Mouse (Mus musculus) hindbrain, embryonic 16.5 days (tissue): ENCODE measurements at regions not wholly inside any gene's neighbourhood (a gene's known extent, or its start where the extent isn't known, plus 50 kb on each side); places are given as distances from the start of the nearest gene placed in this dataset.

Experiments used
- ATAC-seq: fragments of 200-750 bp; cut with Nextera tagmentation; 2 replicates; pipeline ENCODE4 v1.8.0; 2017; ENCODE audit warnings: moderate TSS enrichment, moderate library complexity
- H3K27ac ChIP-seq: fragments of 300-500 bp; sonication (generic); 2 replicates; pipeline ENCODE4 v1.5.1; 2014; ENCODE audit warnings: low read depth, mild to moderate bottlenecking, control low read depth, low read length, moderate library complexity
- H3K27me3 ChIP-seq: fragments of 300-500 bp; sonication (generic); replicated peaks from 2 replicates; pipeline ENCODE4 v1.6.1; 2014; ENCODE audit warnings: low read length; ENCODE audit not compliant: control insufficient read depth, insufficient read depth
- H3K36me3 ChIP-seq: fragments of 300-500 bp; sonication (generic); 2 replicates; pipeline ENCODE4 v1.6.1; 2014; ENCODE audit warnings: mild to moderate bottlenecking, low read length, moderate library complexity, mixed read lengths; ENCODE audit not compliant: control insufficient read depth, insufficient read depth
- H3K4me1 ChIP-seq: fragments of 300-500 bp; sonication (generic); 2 replicates; pipeline ENCODE4 v1.6.1; 2014; ENCODE audit warnings: low read depth, low read length; ENCODE audit not compliant: control insufficient read depth, insufficient read depth
- H3K4me2 ChIP-seq: fragments of 300-500 bp; sonication (generic); 2 replicates; pipeline ENCODE4 v1.6.1; 2014; ENCODE audit warnings: mild to moderate bottlenecking, low read length, control low read depth, moderate library complexity
- H3K4me3 ChIP-seq: fragments of 300-500 bp; sonication (generic); 2 replicates; pipeline ENCODE4 v1.5.1; 2014; ENCODE audit warnings: mild to moderate bottlenecking, low read length, control low read depth, moderate library complexity
- H3K9ac ChIP-seq: fragments of 300-500 bp; sonication (generic); 2 replicates; pipeline ENCODE4 v1.6.1; 2014; ENCODE audit warnings: low read depth, mild to moderate bottlenecking, control low read depth, low read length, moderate library complexity
- H3K9me3 ChIP-seq: fragments of 300-500 bp; sonication (generic); 2 replicates; pipeline ENCODE4 v1.6.1; 2014; ENCODE audit warnings: mild to moderate bottlenecking, low read length, moderate library complexity; ENCODE audit not compliant: control insufficient read depth
- WGBS: fragments of 180-500 bp; shearing (Covaris S2); extraction: QIAGEN DNeasy Blood & Tissue Kit; methylation state at CpG from one replicate; pipeline ENCODE4 v1.1.7; 2014; 5-methylcytosine and 5-hydroxymethylcytosine counted together

- Histone ChIP-seq H3K4me1 (no peaks in the 10 kb centered on the region), H3K27ac (no peak overlapping the region), H3K9me3 (no peaks in the 10 kb centered on the region), H3K36me3 (no peaks in the 10 kb centered on the region), H3K4me3 (no peak overlapping the region), H3K27me3 (no peaks in the 10 kb centered on the region), H3K9ac (no peak overlapping the region), H3K4me2 (no peak overlapping the region)
- no peak for ATAC-seq
- WGBS: 61% methylated on average over 2 of the region's 2 CpGs
These were observed 1241.5 kb downstream of the Hace1 start for GRCm38 (mm10) chr10:46819133-46819532.

DNA sequence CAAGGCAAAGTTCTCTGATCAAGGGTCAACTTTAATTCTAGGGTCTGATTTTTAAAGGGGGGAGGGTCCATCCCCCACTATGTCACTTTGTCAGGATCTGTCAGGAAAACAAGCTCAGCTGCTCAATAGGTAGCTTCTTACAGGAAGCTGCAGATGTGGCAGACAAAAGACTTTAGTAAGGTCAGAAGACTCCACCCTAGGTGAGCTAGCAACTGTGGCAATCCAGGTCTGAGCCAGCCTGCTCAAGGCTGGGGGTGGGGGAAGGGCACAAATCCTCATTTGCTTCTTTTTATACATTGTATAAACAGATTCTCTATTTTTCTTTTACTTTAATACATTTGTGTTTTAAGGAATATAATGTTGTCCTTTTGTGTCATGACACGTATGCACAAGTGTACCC, 1242.3 kb downstream of the Hace1 start:
- Histone ChIP-seq H3K9me3 (no peaks in the 10 kb centered on the region), H3K9ac (no peak overlapping the region), H3K36me3 (no peaks in the 10 kb centered on the region), H3K4me2 (no peak overlapping the region), H3K27me3 (no peaks in the 10 kb centered on the region), H3K4me3 (no peak overlapping the region), H3K4me1 (no peaks in the 10 kb centered on the region), H3K27ac (no peak overlapping the region)
- WGBS: 100% methylated on average over 1 of the region's 1 CpGs
- no peak for ATAC-seq

GRCm38 (mm10) chr10:46823837-46824236, 1246.2 kb downstream of the Hace1 start:
- no peaks in the 10 kb centered on the region for H3K27me3 ChIP-seq
- no peaks in the 10 kb centered on the region for H3K36me3 ChIP-seq
- no peaks in the 10 kb centered on the region for H3K9me3 ChIP-seq
- ATAC-seq: peak; percentile 59; the same call in 1 of the 2 replicates
- H3K4me3 ChIP-seq: no peak overlapping the region
- H3K4me2 ChIP-seq: no peak overlapping the region
- peaks cover 5% of the 10 kb centered on the region; the same call in 1 of the 2 replicates for H3K4me1 ChIP-seq
- no peak overlapping the region for H3K9ac ChIP-seq
- H3K27ac ChIP-seq: no peak overlapping the region
- WGBS: 39% methylated on average over 1 of the region's 1 CpGs

- Histone ChIP-seq H3K9ac (no peak overlapping the region), H3K9me3 (no peaks in the 10 kb centered on the region), H3K36me3 (no peaks in the 10 kb centered on the region), H3K27me3 (no peaks in the 10 kb centered on the region), H3K4me1 (peaks cover 5% of the 10 kb centered on the region; the same call in 1 of the 2 replicates), H3K4me2 (no peak overlapping the region), H3K4me3 (no peak overlapping the region), H3K27ac (no peak overlapping the region)
- 15% methylated on average over 3 of the region's 3 CpGs for WGBS
- ATAC-seq: no peak
These were observed 1248.4 kb downstream of the Hace1 start for GRCm38 (mm10) chr10:46826012-46826411.

DNA sequence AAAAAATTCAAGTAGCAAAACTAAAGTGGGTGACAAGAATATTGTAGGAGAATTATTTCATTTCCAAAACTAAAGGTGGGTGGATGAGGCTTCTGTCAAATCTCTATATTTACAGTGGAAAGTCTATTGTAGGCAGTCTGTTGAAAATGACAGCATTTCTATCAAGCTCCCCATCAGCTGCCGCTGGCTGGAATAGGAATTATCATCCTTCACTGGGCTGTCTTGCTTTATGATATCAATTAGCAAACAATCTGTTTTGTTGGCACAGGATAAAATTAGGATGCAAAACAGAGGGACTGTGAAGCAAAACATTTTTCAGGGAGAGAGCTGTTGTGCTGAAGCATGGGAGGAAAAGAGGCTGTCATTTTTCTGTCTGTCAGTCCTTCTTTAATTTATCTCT, 1249.0 kb downstream of the Hace1 start:
- H3K9me3 ChIP-seq: no peaks in the 10 kb centered on the region
- H3K9ac ChIP-seq: no peak overlapping the region
- ATAC-seq: peak; percentile 76
- H3K36me3 ChIP-seq: no peaks in the 10 kb centered on the region
- H3K4me1 ChIP-seq: peaks cover 5% of the 10 kb centered on the region; the same call in 1 of the 2 replicates
- H3K27me3 ChIP-seq: no peaks in the 10 kb centered on the region
- H3K4me2 ChIP-seq: no peak overlapping the region
- no peak overlapping the region for H3K4me3 ChIP-seq
- 17% methylated on average over 1 of the region's 1 CpGs for WGBS
- no peak overlapping the region for H3K27ac ChIP-seq

DNA sequence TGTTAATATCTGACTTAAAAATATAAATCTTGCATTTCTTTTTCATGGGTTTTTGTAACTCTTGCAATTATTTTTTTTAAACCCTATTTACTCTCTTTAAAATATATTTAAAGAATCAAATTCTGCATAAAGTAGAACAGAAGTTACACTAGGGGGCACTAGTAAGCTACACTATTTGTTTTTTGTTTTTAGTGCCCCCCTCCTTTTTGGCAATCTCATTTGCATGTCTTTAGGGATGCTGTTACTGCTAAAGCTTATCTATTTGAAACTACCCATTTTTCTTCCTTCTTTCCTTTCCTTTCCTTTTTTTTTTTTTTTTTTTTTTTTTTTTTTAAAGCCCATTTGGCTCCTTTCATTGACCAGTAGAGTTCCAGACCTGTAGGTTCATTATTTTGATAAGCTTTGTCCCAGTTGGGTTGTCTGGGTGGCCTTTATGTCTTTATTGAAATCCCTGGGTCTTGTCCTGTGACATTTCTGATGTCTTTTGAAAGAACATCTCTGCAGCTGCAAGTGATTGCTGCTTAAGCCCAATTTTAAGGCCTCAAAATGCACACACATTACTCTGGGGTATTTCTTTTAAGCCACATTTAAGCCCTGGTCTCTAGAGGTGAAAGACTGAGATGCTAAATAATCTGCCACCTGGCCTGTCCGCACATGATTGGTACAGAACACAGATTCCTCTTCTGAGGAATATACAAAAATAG, 1249.6 kb downstream of the Hace1 start:
- ATAC-seq: peak; percentile 72
- WGBS: 19% methylated on average over 1 of the region's 1 CpGs
- H3K9me3 ChIP-seq: no peaks in the 10 kb centered on the region

DNA sequence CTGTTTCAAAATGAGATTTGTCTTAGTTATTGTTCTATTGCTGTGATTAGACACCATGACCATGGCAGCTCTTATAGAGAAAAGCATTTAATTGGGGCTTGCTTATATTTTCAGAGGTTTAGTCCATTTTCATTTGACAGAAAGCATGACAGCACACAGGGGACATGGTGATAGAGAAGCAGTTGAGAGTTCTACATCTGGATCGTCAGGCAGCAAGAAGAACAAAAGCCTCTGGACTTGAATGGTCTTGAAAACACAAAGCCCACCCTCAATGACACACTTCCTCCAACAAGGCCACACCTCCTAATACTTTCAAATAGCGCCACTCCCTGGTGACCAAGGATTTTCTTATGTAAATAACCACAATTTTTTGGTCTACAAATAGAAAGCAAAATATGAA, 1250.5 kb downstream of the Hace1 start:
- no peak for ATAC-seq
- 30% methylated on average over 2 of the region's 2 CpGs for WGBS

More for the DNA sequence above, 1249.6 kb downstream of the Hace1 start:
- Histone ChIP-seq H3K4me1 (peaks cover 5% of the 10 kb centered on the region; the same call in 1 of the 2 replicates), H3K27ac (peak overlapping the region; percentile 39; the same call in 1 of the 2 replicates), H3K27me3 (no peaks in the 10 kb centered on the region), H3K4me3 (no peak overlapping the region), H3K36me3 (no peaks in the 10 kb centered on the region), H3K9ac (no peak overlapping the region), H3K4me2 (no peak overlapping the region)

GRCm38 (mm10) chr10:46845578-46846314, 1268.1 kb downstream of the Hace1 start:
- no peaks in the 10 kb centered on the region for H3K27me3 ChIP-seq
- no peak overlapping the region for H3K27ac ChIP-seq
- no peaks in the 10 kb centered on the region for H3K9me3 ChIP-seq
- no peaks in the 10 kb centered on the region for H3K36me3 ChIP-seq
- peak; percentile 54; the same call in 1 of the 2 replicates for ATAC-seq
- H3K4me2 ChIP-seq: no peak overlapping the region
- no peak overlapping the region for H3K9ac ChIP-seq
- no peak overlapping the region for H3K4me3 ChIP-seq
- no peaks in the 10 kb centered on the region for H3K4me1 ChIP-seq
- 72% methylated on average over 3 of the region's 3 CpGs for WGBS

More for the DNA sequence above, 1250.5 kb downstream of the Hace1 start:
- Histone ChIP-seq H3K27ac (no peak overlapping the region), H3K36me3 (no peaks in the 10 kb centered on the region), H3K4me1 (peaks cover 5% of the 10 kb centered on the region; the same call in 1 of the 2 replicates), H3K27me3 (no peaks in the 10 kb centered on the region), H3K9me3 (no peaks in the 10 kb centered on the region), H3K9ac (no peak overlapping the region), H3K4me2 (no peak overlapping the region), H3K4me3 (no peak overlapping the region)
